Mouse (Mus musculus): ENCODE results near the gene Crybb1.

DNA sequence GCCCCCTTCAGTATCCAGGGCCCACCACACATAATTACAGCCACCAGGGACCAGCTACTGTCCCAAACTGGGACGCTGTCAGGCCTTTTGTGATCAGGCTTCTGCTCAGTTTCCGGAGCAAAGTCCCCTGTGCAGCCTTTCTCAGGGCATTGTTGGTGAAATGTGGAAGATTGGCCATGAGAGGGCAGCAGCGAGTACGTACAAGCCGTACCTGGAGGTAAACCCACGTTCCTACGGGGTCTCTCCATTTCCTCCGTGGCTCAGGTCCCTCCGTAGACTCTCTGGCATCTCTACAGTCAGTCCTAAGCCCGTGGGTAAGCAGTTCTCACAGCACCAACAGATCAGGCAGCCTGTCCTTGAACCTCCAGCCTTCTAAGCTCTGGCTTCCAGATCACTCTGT is 41.2 kb upstream of the Crybb1 start:
- peak; percentile 78 for TF ChIP-seq CTCF (IDR thresholded peaks at IDR 0.05; ENCODE audit: low read depth)
- no peak for TF ChIP-seq EP300 (optimal IDR thresholded peaks at IDR 0.05)
